23 mouse cellular contexts compared by ENCODE assay signal in genomic region chr16:86821586-86821985, GRCm38 (mm10).
"Had no signal": no experiment of that assay in that cellular context is flagged by ENCODE, and none has a peak within 500 bp of the region (broad histone marks: within the 10 kb centered on the region; RNA-seq: fewer than 3 reads in every experiment).

No protein-coding gene starts in this region.

- H3K4me2 ChIP-seq: heart, embryonic 12.5 days; hindbrain, embryonic 13.5 days; hindbrain, embryonic 15.5 days; kidney, embryonic 15.5 days; limb, embryonic 13.5 days; limb, embryonic 15.5 days; liver, embryonic 12.5 days had no signal

- ATAC-seq: hindbrain, postnatal 0 days; intestine, embryonic 16.5 days; liver, embryonic 12.5 days had no signal

- H3K9ac ChIP-seq: heart, embryonic 12.5 days; hindbrain, embryonic 13.5 days; hindbrain, embryonic 15.5 days; kidney, embryonic 15.5 days; limb, embryonic 13.5 days; limb, embryonic 15.5 days; liver, embryonic 12.5 days had no signal

- DNase-seq: gastrocnemius, postnatal 14 days; gastrocnemius, postnatal 36 days; heart, postnatal 14 days; heart, postnatal 36 days; kidney, adult 11 months; kidney, adult 2 months; kidney, adult 9 months; kidney, postnatal 14 days; kidney, postnatal 36 days; layer of hippocampus, adult 9-11 months; layer of hippocampus, postnatal 36 days; left cerebral cortex, postnatal 4 days had no signal

- H3K36me3 ChIP-seq: heart, embryonic 10.5 days; heart, embryonic 12.5 days; hindbrain, embryonic 13.5 days; hindbrain, embryonic 15.5 days; kidney, embryonic 15.5 days; limb, embryonic 13.5 days; limb, embryonic 15.5 days; liver, embryonic 12.5 days had no signal

- H3K4me3 ChIP-seq: heart, embryonic 10.5 days; heart, embryonic 12.5 days; hindbrain, embryonic 13.5 days; hindbrain, embryonic 15.5 days; kidney, embryonic 15.5 days; limb, embryonic 13.5 days; limb, embryonic 15.5 days; liver, embryonic 12.5 days had no signal

- H3K4me1 ChIP-seq: hindbrain, embryonic 13.5 days; hindbrain, embryonic 15.5 days; liver, embryonic 12.5 days had no signal

- H3K27ac ChIP-seq: heart, embryonic 10.5 days; hindbrain, embryonic 13.5 days; hindbrain, embryonic 15.5 days; hindbrain, postnatal 0 days; kidney, embryonic 15.5 days; kidney, postnatal 0 days; limb, embryonic 13.5 days; limb, embryonic 15.5 days; liver, embryonic 12.5 days had no signal

- H3K27me3 ChIP-seq: heart, embryonic 12.5 days; hindbrain, embryonic 13.5 days; hindbrain, embryonic 15.5 days; kidney, embryonic 15.5 days; limb, embryonic 13.5 days; limb, embryonic 15.5 days; liver, embryonic 12.5 days had no signal

- H3K9me3 ChIP-seq: heart, embryonic 10.5 days; heart, embryonic 12.5 days; hindbrain, embryonic 13.5 days; hindbrain, embryonic 15.5 days; kidney, embryonic 15.5 days; limb, embryonic 13.5 days; limb, embryonic 15.5 days had no signal
